Mouse (Mus musculus) erythroblast, adult 5-6 weeks (primary cell): Measurements from ENCODE around the gene Flywch2. TPM values are rescaled to one million over a fixed set of nuclear protein-coding genes. Genes with fewer than 3 reads are reported as not detected.

Experiments used
- ATAC-seq: replicated peaks from 2 replicates; pipeline ENCODE4 v1.8.0; 2016; ENCODE audit warnings: moderate number of reproducible peaks, mild to moderate bottlenecking, moderate TSS enrichment, inconsistent platforms; ENCODE audit not compliant: poor library complexity, low FRiP score, severe bottlenecking
- total RNA-seq, 2 experiments: library from RNA; stranded (forward) in 1 of 2; stranded (reverse) in 1 of 2; fragments of 150-400 nt in 1 of 2; fragments of 200-764, 138-1000 nt in 1 of 2; gene quantifications; 2 replicates each; pipeline versions ENCODE4 v1.2.3 to v1.2.4; 2015 to 2017; ENCODE audit warnings: low replicate concordance in 2 of 2

Gene Flywch2
- total RNA-seq (2015; ENCODE audit: low replicate concordance) (not detected in 2 replicates), total RNA-seq (2017; ENCODE audit: low replicate concordance) (not detected in 2 replicates)

GRCm38 (mm10) chr17:23785561-23786471 lies at the start of gene Flywch2:
Gene Flywch2 (minus strand): TSS chr17:23786081.
- ATAC-seq, result peak; percentile 78

GRCm38 (mm10) chr17:23831201-23831600 lies 45.3 kb upstream of the Flywch2 start:
- no peak for ATAC-seq

- ATAC-seq, result peak; percentile 90
These were observed 43.3 kb upstream of the Flywch2 start, which contains the start of gene Elob for GRCm38 (mm10) chr17:23829064-23829619. Gene Elob (minus strand): TSS chr17:23829136.

- peak; percentile 73 for ATAC-seq
These were observed 42.6 kb upstream of the Flywch2 start for GRCm38 (mm10) chr17:23828271-23829001.

- ATAC-seq, result no peak
These were observed 39.7 kb upstream of the Flywch2 start for GRCm38 (mm10) chr17:23825591-23825990.

GRCm38 (mm10) chr17:23823614-23824013 lies 37.7 kb upstream of the Flywch2 start:
- ATAC-seq, result no peak

GRCm38 (mm10) chr17:23823018-23823417 lies 37.1 kb upstream of the Flywch2 start:
- no peak for ATAC-seq

- ATAC-seq, result no peak
These were observed 36.2 kb upstream of the Flywch2 start for GRCm38 (mm10) chr17:23822094-23822493.

- no peak for ATAC-seq
These were observed 34.9 kb upstream of the Flywch2 start for GRCm38 (mm10) chr17:23820731-23821130.

- ATAC-seq, result no peak
These were observed 33.4 kb upstream of the Flywch2 start for GRCm38 (mm10) chr17:23819235-23819634.

GRCm38 (mm10) chr17:23818579-23818978 lies 32.7 kb upstream of the Flywch2 start:
- no peak for ATAC-seq

- ATAC-seq, result no peak
These were observed 29.8 kb upstream of the Flywch2 start for GRCm38 (mm10) chr17:23815641-23816040.

- no peak for ATAC-seq
These were observed 22.0 kb upstream of the Flywch2 start for GRCm38 (mm10) chr17:23807918-23808317.

GRCm38 (mm10) chr17:23806867-23807266 lies 21.0 kb upstream of the Flywch2 start:
- ATAC-seq, result no peak

GRCm38 (mm10) chr17:23804426-23805085 lies 18.7 kb upstream of the Flywch2 start:
- ATAC-seq, result no peak

- ATAC-seq, result peak; percentile 27
These were observed 17.6 kb upstream of the Flywch2 start for GRCm38 (mm10) chr17:23803366-23804041.

GRCm38 (mm10) chr17:23802746-23803365 lies 17.0 kb upstream of the Flywch2 start:
- peak; percentile 94 for ATAC-seq

GRCm38 (mm10) chr17:23801627-23802026 lies 15.7 kb upstream of the Flywch2 start:
- no peak for ATAC-seq

- no peak for ATAC-seq
These were observed 11.4 kb upstream of the Flywch2 start for GRCm38 (mm10) chr17:23797316-23797715.
